Mouse (Mus musculus): ENCODE data around the gene Hc.

The Hc gene

GRCm38 (mm10) chr2:34954344-34954743 is 106.9 kb downstream of the Hc start:
- DNase-seq (ENCODE audit: low spot score in 2 of 2), result no peak

- DNase-seq (ENCODE audit: low spot score in 2 of 2), result no peak
These were observed 107.6 kb downstream of the Hc start for GRCm38 (mm10) chr2:34953547-34954116.

- DNase-seq (ENCODE audit: low spot score in 2 of 2), result no peak
These were observed 108.2 kb downstream of the Hc start for GRCm38 (mm10) chr2:34953018-34953417.

GRCm38 (mm10) chr2:34951469-34951868 is 109.8 kb downstream of the Hc start:
- no peak for DNase-seq (ENCODE audit: low spot score in 2 of 2)

GRCm38 (mm10) chr2:34948622-34949021 is 112.6 kb downstream of the Hc start:
- DNase-seq (ENCODE audit: low spot score in 2 of 2), result no peak

GRCm38 (mm10) chr2:34946046-34946445 is 115.2 kb downstream of the Hc start:
- no peak for DNase-seq (ENCODE audit: low spot score in 2 of 2)

GRCm38 (mm10) chr2:34945580-34945979 is 115.7 kb downstream of the Hc start:
- no peak for DNase-seq (ENCODE audit: low spot score in 2 of 2)

- DNase-seq (ENCODE audit: low spot score in 2 of 2), result no peak
These were observed 116.5 kb downstream of the Hc start for GRCm38 (mm10) chr2:34944761-34945160.

- DNase-seq (ENCODE audit: low spot score in 2 of 2), result no peak
These were observed 117.6 kb downstream of the Hc start for GRCm38 (mm10) chr2:34943556-34944120.

GRCm38 (mm10) chr2:34941061-34941675 is 120.1 kb downstream of the Hc start:
- no peak for DNase-seq (ENCODE audit: low spot score in 2 of 2)

- DNase-seq (ENCODE audit: low spot score in 2 of 2), result no peak
These were observed 121.0 kb downstream of the Hc start for GRCm38 (mm10) chr2:34940246-34940645.

GRCm38 (mm10) chr2:34938269-34939208 is 122.7 kb downstream of the Hc start:
- DNase-seq (ENCODE audit: low spot score in 2 of 2), result no peak

GRCm38 (mm10) chr2:34937460-34937859 is 123.8 kb downstream of the Hc start:
- no peak for DNase-seq (ENCODE audit: low spot score in 2 of 2)
